Mouse (Mus musculus) G1E-ER4 (cell line): ENCODE results near the gene Zfp563. TPM values are rescaled to one million over a fixed set of nuclear protein-coding genes. Genes with fewer than 3 reads are reported as not detected.

ENCODE experiments used
- GATA1 ChIP-seq: IDR thresholded peaks from one replicate; pipeline ENCODE4 v1.8.0; 2012; ENCODE audit warnings: low read length, inconsistent platforms
- polyA plus RNA-seq: library from polyadenylated mRNA; stranded (reverse); fragments of >175 nt; gene quantifications from 2 replicates; pipeline ENCODE4 v1.2.3, GENCODE M21; 2012

Gene Zfp563
- polyA plus RNA-seq, result 0.25 and 0.94 TPM in 2 replicates

- no peak for TF ChIP-seq GATA1
These were observed at the start of gene Zfp563 for GRCm38 (mm10) chr17:33089220-33089949. Gene Zfp563 (plus strand): TSS chr17:33089310.

GRCm38 (mm10) chr17:33058791-33059190 lies 30.3 kb upstream of the Zfp563 start:
- no peak for TF ChIP-seq GATA1

- no peak for TF ChIP-seq GATA1
These were observed 26.1 kb upstream of the Zfp563 start for GRCm38 (mm10) chr17:33063001-33063400.

GRCm38 (mm10) chr17:33067958-33068357 lies 21.2 kb upstream of the Zfp563 start, which contains the start of gene 4921501E09Rik:
Gene 4921501E09Rik (minus strand): TSS chr17:33068058.
- TF ChIP-seq GATA1, result no peak

- TF ChIP-seq GATA1, result no peak
These were observed 2.5 kb downstream of the Zfp563 start for GRCm38 (mm10) chr17:33091630-33092029.

- TF ChIP-seq GATA1, result no peak
These were observed 3.5 kb downstream of the Zfp563 start for GRCm38 (mm10) chr17:33092391-33093193.

- TF ChIP-seq GATA1, result no peak
These were observed 8.3 kb downstream of the Zfp563 start for GRCm38 (mm10) chr17:33097396-33097795.

GRCm38 (mm10) chr17:33124546-33124945 lies 35.4 kb downstream of the Zfp563 start:
- TF ChIP-seq GATA1, result no peak

GRCm38 (mm10) chr17:33126257-33126656 lies 37.1 kb downstream of the Zfp563 start:
- no peak for TF ChIP-seq GATA1

GRCm38 (mm10) chr17:33139261-33139820 lies 50.2 kb downstream of the Zfp563 start, which contains the start of gene Morc2b:
Gene Morc2b (minus strand): TSS chr17:33139683.
- no peak for TF ChIP-seq GATA1

Other genes with a start within 250 kb of the Zfp563 start
- gene Zfp870, start 197.7 kb upstream of the Zfp563 start, polyA plus RNA-seq, result 0.11 and 0.17 TPM in 2 replicates
- not detected in 2 replicates for gene Cyp4f14, start 172.0 kb upstream of the Zfp563 start, polyA plus RNA-seq
- gene Cyp4f13, start 141.9 kb upstream of the Zfp563 start, polyA plus RNA-seq, result 14.2 and 21.1 TPM in 2 replicates
- gene Zfp472, start 123.5 kb upstream of the Zfp563 start, polyA plus RNA-seq, result 0.11 and 0.28 TPM in 2 replicates
- gene Zfp952, start 96.2 kb upstream of the Zfp563 start, polyA plus RNA-seq, result 0.13 and 0.15 TPM in 2 replicates
- 0.03 and 0.13 TPM in 2 replicates for gene Zfp763, start 55.9 kb upstream of the Zfp563 start, polyA plus RNA-seq
- not detected in 2 replicates for gene 4921501E09Rik, start 21.3 kb upstream of the Zfp563 start, polyA plus RNA-seq
- gene Morc2b, start 50.4 kb downstream of the Zfp563 start, polyA plus RNA-seq, result not detected in 2 replicates
- gene Olfr55, start 79.1 kb downstream of the Zfp563 start, polyA plus RNA-seq, result not detected in 2 replicates
- gene Olfr239, start 102.0 kb downstream of the Zfp563 start, polyA plus RNA-seq, result not detected in 2 replicates
- not detected in 2 replicates for gene Olfr1564, start 132.4 kb downstream of the Zfp563 start, polyA plus RNA-seq
- 0.19 and 0.38 TPM in 2 replicates for gene Zfp955a, start 165.8 kb downstream of the Zfp563 start, polyA plus RNA-seq
- gene Olfr63, start 175.4 kb downstream of the Zfp563 start, polyA plus RNA-seq, result not detected in 2 replicates
- 0.32 and 0.40 TPM in 2 replicates for gene Zfp955b, start 200.2 kb downstream of the Zfp563 start, polyA plus RNA-seq